Mouse (Mus musculus) 3134 (cell line): ENCODE measurements around the gene Gm49320.
"Not testable (repeated sequence)": the region's sequence is repeated elsewhere in the genome, so short reads cannot be mapped to it uniquely, and the experiment has no call there.

Experiments used
- DNase-seq: peaks from one replicate; pipeline ENCODE4 v3.0.0-alpha.2; 2011; ENCODE audit warnings: low spot score; ENCODE audit not compliant: insufficient read length; ENCODE audit errors: extremely low read depth

Gm49320 gene

GRCm38 (mm10) chr8:4226323-4226722 lies 12.3 kb upstream of the Gm49320 start:
- no peak for DNase-seq

GRCm38 (mm10) chr8:4226739-4227347 lies 11.8 kb upstream of the Gm49320 start, which contains the start of gene Lrrc8e:
TSS of gene Lrrc8e (plus strand) at chr8:4226827.
- DNase-seq: peak; percentile 83

GRCm38 (mm10) chr8:4227919-4228318 lies 10.7 kb upstream of the Gm49320 start:
- DNase-seq: no peak

GRCm38 (mm10) chr8:4229784-4230183 lies 8.9 kb upstream of the Gm49320 start:
- DNase-seq: no peak

DNA sequence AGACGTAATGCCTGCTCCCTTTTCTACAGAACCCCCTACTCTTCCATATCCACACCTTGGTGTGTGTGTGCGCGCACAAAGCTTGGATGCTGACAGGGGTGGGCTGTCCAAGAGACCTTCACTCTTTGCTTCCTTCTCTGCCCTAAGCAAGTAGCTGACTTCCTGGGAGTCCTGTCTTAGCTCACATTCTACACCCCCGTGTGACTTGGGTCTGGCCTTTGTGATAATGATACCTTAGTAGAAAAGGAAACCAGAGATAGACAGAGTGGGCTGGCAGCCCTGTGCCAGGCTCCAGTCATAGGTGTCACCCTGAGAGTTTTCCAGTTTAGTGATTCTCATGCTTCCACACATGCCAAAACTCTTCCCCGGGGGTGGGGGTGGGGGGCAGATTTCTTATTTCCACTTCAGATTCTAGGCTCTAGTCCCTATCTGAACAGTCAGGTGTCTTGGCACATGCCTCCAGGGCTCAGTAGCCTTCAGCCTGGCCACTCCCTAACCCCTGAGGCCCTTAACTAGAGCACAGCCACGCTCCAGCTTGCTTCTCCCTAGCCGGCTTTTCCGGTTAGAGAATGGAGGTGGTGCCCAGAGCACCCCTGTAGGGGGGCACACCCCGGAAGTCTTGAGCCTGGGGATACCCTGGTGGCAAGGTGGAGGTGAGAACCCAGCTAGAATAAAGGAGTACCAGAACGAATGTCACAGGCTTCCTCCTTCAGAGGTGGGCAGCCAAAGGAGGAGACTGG lies 7.9 kb upstream of the Gm49320 start:
- DNase-seq: no peak

- DNase-seq: no peak
Observed at GRCm38 (mm10) chr8:4237814-4238433, 741 bp upstream of the Gm49320 start.

GRCm38 (mm10) chr8:4239193-4239890 lies 677 bp downstream of the Gm49320 start:
- no peak for DNase-seq

- no peak for DNase-seq
Observed at GRCm38 (mm10) chr8:4245061-4245460, 6.4 kb downstream of the Gm49320 start.

GRCm38 (mm10) chr8:4245737-4246136 lies 7.1 kb downstream of the Gm49320 start:
- no peak for DNase-seq

DNA sequence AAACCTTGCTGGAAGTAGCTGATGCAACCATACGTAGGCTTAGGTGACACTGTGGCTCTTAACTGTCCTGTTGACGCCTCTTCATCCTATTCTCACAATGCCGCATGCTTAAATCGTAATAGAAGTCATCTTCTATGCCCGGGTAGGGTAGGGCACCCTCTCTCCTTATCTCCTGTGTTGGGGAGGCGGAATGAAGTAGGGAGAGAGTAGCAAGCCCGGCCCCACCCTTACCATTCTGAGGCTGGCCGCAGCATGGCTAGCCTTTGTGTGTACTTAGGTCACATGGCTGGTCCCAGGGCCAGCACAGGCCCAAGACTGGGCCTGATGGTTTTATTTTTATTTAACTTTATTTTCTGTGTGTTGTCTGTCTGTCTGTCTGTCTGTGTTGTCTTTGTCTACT lies 8.6 kb downstream of the Gm49320 start:
- DNase-seq: no peak

DNA sequence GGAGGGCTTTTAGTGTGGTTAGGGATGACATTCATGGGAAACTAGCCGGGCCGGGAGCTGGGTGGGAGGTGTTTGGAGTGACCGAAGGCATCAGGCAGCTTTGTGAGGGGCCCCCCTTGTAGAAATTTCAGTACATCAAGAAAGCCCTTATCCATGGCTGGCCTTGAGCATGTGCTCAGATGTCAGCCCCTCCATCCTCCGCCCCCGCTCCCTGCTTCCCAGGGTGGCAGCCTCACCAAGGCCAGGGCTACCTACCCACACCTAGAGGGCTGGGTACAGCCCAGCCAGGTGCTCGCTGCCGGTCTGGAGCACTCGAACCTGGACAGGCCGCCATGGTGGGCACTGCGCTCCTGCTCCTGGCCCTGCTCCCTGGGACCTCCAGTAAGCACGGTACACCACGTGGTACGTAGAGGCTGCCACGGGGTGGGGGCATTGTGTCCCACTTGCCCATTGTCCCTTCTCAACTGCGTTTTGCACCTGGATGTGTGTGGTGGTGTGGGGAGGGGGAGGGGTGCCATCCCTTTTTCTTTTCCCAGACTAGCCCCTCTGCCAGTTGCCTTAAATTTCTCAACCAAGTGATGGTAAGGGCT lies 9.4 kb downstream of the Gm49320 start, which contains the start of gene Tgfbr3l:
Gene Tgfbr3l (plus strand): TSS at position 264 of the 590 bp plus-strand sequence.
- no peak for DNase-seq

DNA sequence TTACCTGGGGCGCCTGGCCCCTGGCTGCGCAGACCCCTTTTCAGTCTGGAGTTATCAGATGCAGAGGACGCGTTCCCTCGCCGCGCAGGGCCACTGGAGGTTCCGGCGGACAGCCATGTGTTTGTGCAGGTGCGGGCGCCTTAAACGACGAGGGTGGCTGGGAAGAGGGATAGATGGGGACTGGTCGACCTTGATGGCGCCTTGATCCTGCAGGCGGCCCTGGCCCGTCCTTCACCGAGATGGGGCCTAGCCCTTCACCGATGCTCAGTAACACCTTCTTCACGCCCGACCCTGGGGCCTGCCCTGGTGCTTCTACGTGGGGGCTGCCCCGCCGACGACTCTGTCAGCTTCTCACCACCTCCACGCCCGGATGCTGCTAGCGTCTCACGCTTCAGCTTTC lies 10.5 kb downstream of the Gm49320 start:
- DNase-seq: no peak

GRCm38 (mm10) chr8:4250306-4250970 lies 11.8 kb downstream of the Gm49320 start:
- peak; percentile 66 for DNase-seq

DNA sequence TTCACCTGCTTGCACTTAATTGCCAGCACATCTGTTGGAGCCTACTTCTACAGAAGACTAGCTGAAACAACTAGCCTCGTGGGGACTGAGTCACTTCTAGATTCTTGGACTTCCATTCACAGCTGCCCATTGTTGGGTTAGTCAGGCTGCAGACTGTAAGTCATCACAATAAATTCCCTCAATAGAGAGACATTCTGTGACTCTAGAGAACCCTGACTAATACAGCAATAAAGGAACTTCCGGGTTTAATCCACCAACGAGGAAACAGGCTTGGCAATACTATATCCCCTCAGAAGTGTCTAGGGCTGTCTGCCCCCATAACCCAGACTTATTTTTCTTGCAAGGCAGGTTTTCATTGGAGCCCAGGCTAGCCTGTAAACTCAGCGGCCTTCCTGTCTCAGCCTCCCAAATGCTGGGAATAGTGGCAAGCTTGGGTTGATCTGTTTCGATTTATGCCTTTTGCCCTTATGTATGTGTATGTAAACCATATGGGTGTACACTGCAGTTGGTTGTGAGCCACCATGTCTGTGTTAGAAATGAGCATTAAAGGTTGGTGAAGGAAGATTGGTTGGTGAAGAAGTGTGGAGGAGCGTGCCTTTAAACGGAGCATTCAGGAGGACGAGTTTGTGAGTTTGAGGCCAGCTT lies 13.6 kb downstream of the Gm49320 start:
- no peak for DNase-seq

DNA sequence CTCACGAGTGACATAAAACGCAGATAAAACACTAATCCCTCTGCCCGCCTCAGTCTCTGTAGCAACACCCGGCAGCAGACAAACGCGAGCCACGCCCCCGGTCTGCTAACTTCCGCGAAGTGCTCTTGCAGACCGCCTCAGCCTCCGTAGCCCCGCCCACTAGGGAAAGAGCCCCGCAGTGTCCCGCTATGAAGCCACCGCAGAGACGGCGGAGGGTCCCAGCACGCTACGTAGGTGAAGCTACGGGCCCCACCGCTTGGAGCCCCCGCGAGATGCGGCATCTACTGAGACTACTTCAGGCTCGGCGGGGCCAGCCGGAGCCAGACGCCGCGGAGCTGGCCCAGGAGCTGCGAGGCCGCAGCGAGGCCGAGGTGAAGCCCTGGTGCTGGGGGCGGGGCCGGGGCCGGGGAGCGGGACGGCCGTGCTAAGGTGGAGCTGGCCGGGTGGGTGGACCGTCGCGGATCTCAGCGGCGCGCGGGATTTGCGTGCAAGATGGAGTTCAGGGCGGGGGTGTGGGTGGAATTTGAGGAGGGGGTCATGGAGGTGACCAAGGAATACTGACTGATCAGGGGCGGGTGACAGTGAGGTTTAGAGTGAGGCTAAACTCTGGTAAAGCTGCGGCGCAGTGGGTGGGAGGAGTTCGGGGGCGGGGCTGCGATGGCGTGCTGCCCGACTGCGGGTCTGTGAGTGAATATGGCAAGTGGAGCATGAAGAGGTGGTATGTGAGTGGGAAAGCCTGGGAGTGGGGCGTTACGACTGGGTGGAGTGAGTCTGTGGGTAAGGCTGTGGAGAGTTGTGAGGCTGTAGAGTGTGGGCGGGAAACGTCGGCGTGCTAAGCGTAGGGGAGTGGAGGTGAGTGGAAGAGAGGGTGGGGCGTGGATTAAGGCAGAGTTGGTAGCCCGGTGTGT lies 14.5 kb downstream of the Gm49320 start, which contains the start of gene Snapc2:
Gene Snapc2 (plus strand): TSS at position 147 of the 908 bp plus-strand sequence.
- peak; percentile 94 for DNase-seq

- no peak for DNase-seq
Observed at GRCm38 (mm10) chr8:4254001-4254400, 15.3 kb downstream of the Gm49320 start.

DNA sequence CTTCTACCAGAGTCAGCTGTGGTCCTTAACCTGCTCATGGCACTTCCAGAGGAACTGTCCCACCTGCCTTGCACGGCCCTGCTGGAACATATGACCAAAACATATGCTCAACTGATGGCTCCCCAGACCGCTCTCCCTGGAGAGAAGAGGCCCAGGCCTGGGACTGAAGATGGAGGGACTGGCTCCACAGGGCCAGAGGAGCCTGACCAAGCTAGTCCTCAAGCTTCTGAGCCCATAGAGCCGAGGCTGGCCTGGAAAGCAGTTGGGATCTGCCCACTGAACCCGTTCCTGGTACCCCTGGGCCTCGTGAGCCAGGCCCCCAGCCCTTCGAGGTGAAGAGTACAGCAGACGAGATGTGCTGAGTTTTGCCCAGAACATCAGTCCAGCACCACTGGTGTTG lies 16.8 kb downstream of the Gm49320 start:
- not testable (repeated sequence) for DNase-seq

DNA sequence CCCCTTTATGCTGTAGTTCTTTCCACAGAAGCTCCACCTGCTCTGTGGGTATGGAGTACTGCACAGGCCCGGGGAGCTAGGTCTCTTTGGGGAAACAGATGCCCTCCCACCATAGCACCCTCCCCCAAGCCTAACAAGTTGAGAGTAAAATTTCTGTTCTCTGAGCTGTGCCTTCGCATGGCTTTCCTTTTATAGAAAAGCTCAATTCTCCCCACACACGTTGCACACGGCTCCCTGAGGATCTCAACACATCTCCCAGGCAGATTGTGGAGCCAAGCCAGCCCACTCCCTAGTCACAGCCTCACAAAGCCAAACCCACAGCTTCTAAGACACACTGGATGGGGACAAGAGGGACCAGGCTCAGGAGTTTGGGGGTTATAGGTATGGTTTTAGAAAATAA lies 18.2 kb downstream of the Gm49320 start:
- no peak for DNase-seq

- no peak for DNase-seq
Observed at GRCm38 (mm10) chr8:4257350-4257749, 18.7 kb downstream of the Gm49320 start.
